ENCODE assay signal across 18 mouse cellular contexts in the genomic region with DNA sequence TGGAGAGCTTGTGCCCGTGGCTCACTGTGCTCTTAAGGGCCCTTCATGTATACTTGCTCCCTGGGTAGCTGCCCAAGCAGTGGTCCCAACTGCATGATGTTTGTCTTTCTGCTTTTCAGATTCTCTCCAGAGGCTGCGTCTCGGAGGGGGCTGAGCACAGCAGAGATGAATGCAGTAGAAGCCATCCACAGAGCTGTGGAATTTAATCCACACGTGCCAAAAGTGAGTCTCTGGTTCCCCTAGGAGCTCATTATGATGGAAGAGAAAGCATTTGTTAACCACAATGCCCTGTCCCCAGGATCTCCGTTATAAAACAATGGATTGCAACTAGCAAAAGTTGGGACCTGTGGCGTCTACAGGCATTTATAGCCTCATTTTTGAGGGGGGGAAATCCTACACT.
DNase-seq lines count a peak whose midpoint lies in the region; ATAC-seq and TF ChIP-seq lines count a peak whose summit lies in the region.
"Had no signal": no experiment of that assay in that cellular context is flagged by ENCODE, and none has a peak within 500 bp of the region (broad histone marks: within the 10 kb centered on the region; RNA-seq: fewer than 3 reads in every experiment).

No protein-coding gene starts in this region.

- H3K27me3 ChIP-seq in forebrain, embryonic 11.5 days (ENCODE audit: control insufficient read depth, insufficient read depth, low read length) = no peaks in the 10 kb centered on the region
- no peaks in the 10 kb centered on the region for H3K27me3 ChIP-seq in forebrain, embryonic 16.5 days (replicated peaks; ENCODE audit: control insufficient read depth, insufficient read depth, low read length)
- no peaks in the 10 kb centered on the region for H3K27me3 ChIP-seq in lung, embryonic 14.5 days (ENCODE audit: insufficient read depth, low read length)
- no peaks in the 10 kb centered on the region for H3K27me3 ChIP-seq in forebrain, embryonic 14.5 days (replicated peaks; ENCODE audit: control insufficient read depth, insufficient read depth, low read length)
- no peaks in the 10 kb centered on the region for H3K27me3 ChIP-seq in midbrain, embryonic 15.5 days (replicated peaks)
- H3K27me3 ChIP-seq: Patski had no signal

- H3K4me2 ChIP-seq in forebrain, embryonic 11.5 days (ENCODE audit: low read depth, low read length, severe bottlenecking) = no peak overlapping the region
- H3K4me2 ChIP-seq in forebrain, embryonic 16.5 days (ENCODE audit: low read length) = no peak overlapping the region
- H3K4me2 ChIP-seq in lung, embryonic 14.5 days = no peak overlapping the region
- no peak overlapping the region for H3K4me2 ChIP-seq in forebrain, embryonic 14.5 days (ENCODE audit: low read length)
- H3K4me2 ChIP-seq in midbrain, embryonic 15.5 days = no peak overlapping the region

- WGBS in forebrain, embryonic 11.5 days = 15% methylated on average over 6 of the region's 6 CpGs
- WGBS in forebrain, embryonic 16.5 days = 8% methylated on average over 6 of the region's 6 CpGs
- 25% methylated on average over 6 of the region's 6 CpGs for WGBS in lung, embryonic 14.5 days
- WGBS in lung, adult 2 months = 57% methylated on average over 6 of the region's 6 CpGs
- 5% methylated on average over 6 of the region's 6 CpGs for WGBS in forebrain, embryonic 14.5 days
- WGBS in midbrain, embryonic 15.5 days = 4% methylated on average over 6 of the region's 6 CpGs

- H3K36me3 ChIP-seq in forebrain, embryonic 11.5 days (ENCODE audit: control insufficient read depth, insufficient read depth, low read length) = no peaks in the 10 kb centered on the region
- H3K36me3 ChIP-seq in forebrain, embryonic 16.5 days (ENCODE audit: control insufficient read depth, insufficient read depth) = peaks cover 5% of the 10 kb centered on the region; the same call in 1 of the 2 replicates
- peaks cover 11% of the 10 kb centered on the region; the same call in 1 of the 2 replicates for H3K36me3 ChIP-seq in lung, embryonic 14.5 days (ENCODE audit: insufficient read depth)
- peaks cover 21% of the 10 kb centered on the region for H3K36me3 ChIP-seq in forebrain, embryonic 14.5 days (ENCODE audit: control insufficient read depth, insufficient read depth, low read length)
- 0 out of 2 replicates have a peak, but pooled peaks cover 4% of the 10 kb centered on the region for H3K36me3 ChIP-seq in midbrain, embryonic 15.5 days (replicated peaks)

- H3K9ac ChIP-seq in forebrain, embryonic 11.5 days (ENCODE audit: low read length) = no peak overlapping the region
- no peak overlapping the region for H3K9ac ChIP-seq in forebrain, embryonic 16.5 days (replicated peaks; ENCODE audit: low read depth, low read length)
- H3K9ac ChIP-seq in lung, embryonic 14.5 days = no peak overlapping the region
- H3K9ac ChIP-seq in forebrain, embryonic 14.5 days (ENCODE audit: low read length) = no peak overlapping the region; the same call in 1 of the 2 replicates
- H3K9ac ChIP-seq in midbrain, embryonic 15.5 days = no peak overlapping the region
- H3K9ac ChIP-seq: liver, embryonic 14.5 days had no signal

- H3K9me3 ChIP-seq in forebrain, embryonic 11.5 days (ENCODE audit: control insufficient read depth, low read length) = no peaks in the 10 kb centered on the region
- no peaks in the 10 kb centered on the region for H3K9me3 ChIP-seq in forebrain, embryonic 16.5 days (ENCODE audit: control insufficient read depth, low read length)
- H3K9me3 ChIP-seq in lung, embryonic 14.5 days (ENCODE audit: low read depth, low read length) = no peaks in the 10 kb centered on the region
- H3K9me3 ChIP-seq in forebrain, embryonic 14.5 days (replicated peaks; ENCODE audit: control insufficient read depth, low read length) = no peaks in the 10 kb centered on the region
- no peaks in the 10 kb centered on the region for H3K9me3 ChIP-seq in midbrain, embryonic 15.5 days

- no peak for DNase-seq in forebrain, embryonic 11.5 days (ENCODE audit: low spot score)
- peak; percentile 42 for DNase-seq in lung, embryonic 14.5 days
- no peak for DNase-seq in lung, adult 2 months
- DNase-seq in forebrain, embryonic 14.5 days (ENCODE audit: low spot score) = peak; percentile 15
- no peak for DNase-seq in left cerebral cortex, adult 11 months (ENCODE audit: low spot score)
- DNase-seq: cerebellum, adult 11 months; cerebellum, postnatal 25 days; heart, postnatal 10 days; kidney, adult 18-20 months; kidney, postnatal 4 days; retina, postnatal 1 day; spleen, adult 18-20 months had no signal

- no peak overlapping the region for H3K4me3 ChIP-seq in forebrain, embryonic 11.5 days (ENCODE audit: low read depth, low read length)
- no peak overlapping the region for H3K4me3 ChIP-seq in forebrain, embryonic 16.5 days (replicated peaks; ENCODE audit: low read length)
- H3K4me3 ChIP-seq in lung, embryonic 14.5 days (ENCODE audit: low read depth, low read length) = no peak overlapping the region
- H3K4me3 ChIP-seq in lung, adult 2 months (replicated peaks; ENCODE audit: extremely low read depth, low read depth, low read length) = no peak overlapping the region
- no peak overlapping the region for H3K4me3 ChIP-seq in forebrain, embryonic 14.5 days (ENCODE audit: low read depth, low read length)
- H3K4me3 ChIP-seq in midbrain, embryonic 15.5 days = no peak overlapping the region

- H3K4me1 ChIP-seq in forebrain, embryonic 11.5 days (replicated peaks; ENCODE audit: control insufficient read depth, insufficient read depth, low read length) = peaks cover 9% of the 10 kb centered on the region; the same call in 1 of the 2 replicates
- H3K4me1 ChIP-seq in forebrain, embryonic 16.5 days (replicated peaks; ENCODE audit: control insufficient read depth, insufficient read depth, low read length) = peaks cover 4% of the 10 kb centered on the region
- H3K4me1 ChIP-seq in lung, embryonic 14.5 days (ENCODE audit: insufficient read depth) = peaks cover 9% of the 10 kb centered on the region; the same call in 1 of the 2 replicates
- no peaks in the 10 kb centered on the region for H3K4me1 ChIP-seq in lung, adult 2 months (ENCODE audit: control insufficient read depth, insufficient read depth, low read length)
- H3K4me1 ChIP-seq in forebrain, embryonic 14.5 days (ENCODE audit: control insufficient read depth, insufficient read depth, low read length) = 0 out of 2 replicates have a peak, but pooled peaks cover 6% of the 10 kb centered on the region
- H3K4me1 ChIP-seq in midbrain, embryonic 15.5 days = peaks cover 10% of the 10 kb centered on the region; the same call in 1 of the 2 replicates

- H3K27ac ChIP-seq in forebrain, embryonic 11.5 days (ENCODE audit: low read depth, low read length) = no peak overlapping the region
- H3K27ac ChIP-seq in forebrain, embryonic 16.5 days (ENCODE audit: low read length) = no peak overlapping the region
- H3K27ac ChIP-seq in lung, embryonic 14.5 days (ENCODE audit: low read depth) = peak overlapping the region; percentile 69; the same call in 1 of the 2 replicates
- no peak overlapping the region for H3K27ac ChIP-seq in forebrain, embryonic 14.5 days (ENCODE audit: low read depth, low read length)
- no peak overlapping the region for H3K27ac ChIP-seq in midbrain, embryonic 15.5 days
- H3K27ac ChIP-seq: liver, embryonic 14.5 days; macrophage had no signal

- no peak for TF ChIP-seq CTCF in lung, embryonic 14.5 days (IDR thresholded peaks at IDR 0.05; ENCODE audit: low read depth)
- no peak for TF ChIP-seq CTCF in lung, adult 2 months (IDR thresholded peaks at IDR 0.05; ENCODE audit: insufficient read depth, low read length)

- peak; percentile 30; the same call in 1 of the 2 replicates for ATAC-seq in forebrain, embryonic 11.5 days (replicated peaks; ENCODE audit: low FRiP score)
- no peak for ATAC-seq in forebrain, embryonic 16.5 days
- no peak for ATAC-seq in lung, embryonic 14.5 days (ENCODE audit: insufficient read depth)
- ATAC-seq in forebrain, embryonic 14.5 days = peak; percentile 35; the same call in 1 of the 2 replicates
- ATAC-seq in midbrain, embryonic 15.5 days (replicated peaks) = 0 out of 2 replicates have a peak, but pooled peaks have one; percentile 40
- no peak for ATAC-seq in granulocyte monocyte progenitor cell, adult 5-6 weeks (replicated peaks; ENCODE audit: poor library complexity, severe bottlenecking)
- ATAC-seq: Patski had no signal

- TF ChIP-seq POLR2A in lung, adult 2 months (IDR thresholded peaks at IDR 0.05; ENCODE audit: borderline replicate concordance, extremely low read depth, low read depth, low read length) = no peak

Comparison
In these comparisons a context has a peak if more than half of its experiments do, and no peak if none do; other contexts are left out.
1. ATAC-seq: peak in forebrain, embryonic 11.5 days (single experiment), forebrain, embryonic 14.5 days (single experiment) and midbrain, embryonic 15.5 days (single experiment); none in forebrain, embryonic 16.5 days (single experiment), lung, embryonic 14.5 days (single experiment) and granulocyte monocyte progenitor cell, adult 5-6 weeks (single experiment).
2. DNase-seq: peak in lung, embryonic 14.5 days (single experiment) and forebrain, embryonic 14.5 days (single experiment); none in forebrain, embryonic 11.5 days (single experiment), lung, adult 2 months (single experiment) and left cerebral cortex, adult 11 months (single experiment).